Mouse (Mus musculus) kidney, postnatal 0 days (tissue): ENCODE measurements at regions not wholly inside any gene's neighbourhood (a gene's known extent, or its start where the extent isn't known, plus 50 kb on each side); places are given as distances from the start of the nearest gene placed in this dataset.
A peak's percentile ranks its signal among the peaks of the same experiment; 100 is the strongest.

Source experiments
- ATAC-seq: fragments of 200-750 bp; cut with Nextera tagmentation; replicated peaks from 2 replicates; pipeline ENCODE4 v1.8.0; 2017; ENCODE audit warnings: low read depth, moderate number of reproducible peaks, moderate TSS enrichment, moderate library complexity; ENCODE audit not compliant: low FRiP score
- DNase-seq: peaks from one replicate; pipeline ENCODE4 v3.0.0-alpha.2; 2016; ENCODE audit warnings: low spot score
- H3K27ac ChIP-seq: fragments of 300-500 bp; sonication (generic); 2 replicates; pipeline ENCODE4 v1.5.1; 2014; ENCODE audit warnings: mild to moderate bottlenecking
- H3K27me3 ChIP-seq: fragments of 300-500 bp; sonication (generic); 2 replicates; pipeline ENCODE4 v1.6.1; 2014; ENCODE audit warnings: low read length, mixed read lengths; ENCODE audit not compliant: insufficient read depth
- H3K36me3 ChIP-seq: fragments of 300-500 bp; sonication (generic); 2 replicates; pipeline ENCODE4 v1.6.1; 2014; ENCODE audit warnings: low read length, mixed read lengths; ENCODE audit not compliant: insufficient read depth
- H3K4me1 ChIP-seq: fragments of 300-500 bp; sonication (generic); replicated peaks from 2 replicates; pipeline ENCODE4 v1.6.1; 2014; ENCODE audit warnings: antibody characterized with exemption, low read length, mixed read lengths; ENCODE audit not compliant: insufficient read depth
- H3K4me2 ChIP-seq: fragments of 300-500 bp; sonication (generic); 2 replicates; pipeline ENCODE4 v1.6.1; 2014; ENCODE audit warnings: mild to moderate bottlenecking, low read length, moderate library complexity, mixed read lengths
- H3K4me3 ChIP-seq: fragments of 300-500 bp; sonication (generic); replicated peaks from 2 replicates; pipeline ENCODE4 v1.5.1; 2014; ENCODE audit warnings: low read depth, low read length
- H3K9ac ChIP-seq: fragments of 300-500 bp; sonication (generic); 2 replicates; pipeline ENCODE4 v1.6.1; 2014; ENCODE audit warnings: low read depth, low read length
- H3K9me3 ChIP-seq: fragments of 300-500 bp; sonication (generic); replicated peaks from 2 replicates; pipeline ENCODE4 v1.6.1; 2016; ENCODE audit warnings: low read length, inconsistent platforms, mixed read lengths
- CTCF ChIP-seq: IDR thresholded peaks from 2 replicates; pipeline ENCODE4 v1.5.1; 2016; ENCODE audit warnings: antibody characterized with exemption, low read depth, mild to moderate bottlenecking, moderate library complexity
- WGBS: fragments of 180-500 bp; shearing (Covaris S2); extraction: QIAGEN DNeasy Blood & Tissue Kit; methylation state at CpG from one replicate; pipeline ENCODE4 v1.1.7; 2014; 5-methylcytosine and 5-hydroxymethylcytosine counted together

DNA sequence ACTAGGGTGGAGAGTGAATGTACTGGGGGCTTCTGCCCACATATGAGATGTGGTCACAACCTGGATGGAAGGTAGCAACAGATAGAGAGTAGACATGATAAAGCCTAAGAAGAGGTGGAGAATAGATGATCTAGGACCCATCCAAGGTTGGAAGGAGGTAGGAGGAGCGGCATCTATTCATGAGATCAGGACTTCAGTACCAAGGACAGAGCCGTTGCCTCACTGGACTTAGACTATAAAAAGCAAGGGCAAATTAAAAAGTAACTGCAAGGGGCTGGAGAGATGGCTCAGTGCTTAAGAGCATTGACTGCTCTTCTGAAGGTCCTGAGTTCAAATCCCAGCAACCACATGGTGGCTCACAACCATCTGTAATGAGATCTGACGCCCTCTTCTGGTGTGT lies 316.7 kb upstream of the Chd6 start:
- Histone ChIP-seq H3K4me1 (no peaks in the 10 kb centered on the region), H3K4me3 (no peak overlapping the region), H3K36me3 (no peaks in the 10 kb centered on the region), H3K4me2 (no peak overlapping the region), H3K27me3 (no peaks in the 10 kb centered on the region), H3K9me3 (no peaks in the 10 kb centered on the region), H3K27ac (no peak overlapping the region), H3K9ac (no peak overlapping the region)
- peak; percentile 71 for DNase-seq
- no peak for ATAC-seq
- 40% methylated on average over 3 of the region's 3 CpGs for WGBS
- no peak for TF ChIP-seq CTCF

DNA sequence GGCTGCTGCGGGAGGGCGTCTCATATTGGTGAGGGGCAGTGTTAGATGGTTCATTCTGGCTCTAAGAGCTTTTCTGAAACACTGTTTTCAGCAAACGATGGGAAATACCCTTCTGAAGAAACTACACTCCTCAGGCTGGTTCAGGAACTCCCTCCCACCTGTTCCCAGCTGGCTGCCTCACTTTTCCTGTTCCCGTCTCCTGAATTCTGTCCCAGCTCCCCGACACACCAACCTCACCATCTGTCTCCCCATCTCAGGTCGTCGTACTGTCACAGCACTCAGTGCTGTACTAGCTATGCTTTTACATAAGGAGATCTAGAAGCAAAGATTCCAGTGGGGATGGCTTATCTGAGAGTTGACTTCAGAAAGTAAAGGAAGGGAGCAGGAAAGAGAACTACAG lies 309.2 kb upstream of the Chd6 start:
- Histone ChIP-seq H3K4me1 (no peaks in the 10 kb centered on the region), H3K27me3 (no peaks in the 10 kb centered on the region), H3K4me3 (no peak overlapping the region), H3K36me3 (no peaks in the 10 kb centered on the region), H3K9me3 (no peaks in the 10 kb centered on the region), H3K9ac (no peak overlapping the region), H3K4me2 (no peak overlapping the region), H3K27ac (no peak overlapping the region)
- TF ChIP-seq CTCF = no peak
- no peak for DNase-seq
- WGBS = 76% methylated on average over 7 of the region's 7 CpGs
- ATAC-seq = no peak

DNA sequence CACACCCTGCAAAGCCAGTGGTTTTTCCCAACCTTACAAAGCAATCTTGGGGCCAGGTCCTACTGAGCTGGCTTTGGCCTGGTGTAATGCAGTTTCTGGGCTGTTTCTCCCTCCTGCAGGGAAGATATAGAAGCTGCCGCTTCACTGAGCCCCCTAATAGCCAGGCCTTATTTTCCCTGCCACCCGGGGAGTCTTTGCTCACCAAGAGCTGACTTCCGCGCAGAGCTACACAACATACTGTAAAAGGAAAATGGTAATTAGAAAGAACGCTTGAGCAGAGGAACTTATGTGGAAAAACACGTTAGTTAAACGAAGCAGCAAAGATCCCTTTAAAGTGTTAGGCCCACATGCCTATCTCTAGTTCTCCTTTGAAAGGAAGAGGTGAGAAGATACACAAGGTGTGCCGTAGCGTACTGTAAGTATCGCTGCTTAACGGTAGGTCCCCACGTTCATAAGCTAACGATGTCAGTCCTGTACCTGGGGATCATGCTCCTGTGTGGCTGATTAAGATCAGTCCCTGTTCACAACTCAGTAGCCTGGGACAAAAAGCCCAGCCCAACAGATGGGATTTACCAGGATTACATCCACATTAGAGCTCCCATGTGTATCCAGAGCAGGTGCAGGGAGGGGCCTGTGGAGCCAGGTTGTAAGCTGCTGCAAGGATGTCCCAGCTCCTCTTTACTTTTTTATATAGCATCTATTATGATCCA lies 307.5 kb upstream of the Chd6 start:
- H3K4me3 ChIP-seq = no peak overlapping the region
- 75% methylated on average over 13 of the region's 13 CpGs for WGBS
- H3K27ac ChIP-seq = no peak overlapping the region
- H3K4me1 ChIP-seq = no peaks in the 10 kb centered on the region
- H3K27me3 ChIP-seq = no peaks in the 10 kb centered on the region
- no peak for ATAC-seq
- no peak overlapping the region for H3K4me2 ChIP-seq
- TF ChIP-seq CTCF = no peak
- no peaks in the 10 kb centered on the region for H3K36me3 ChIP-seq
- H3K9ac ChIP-seq = no peak overlapping the region
- H3K9me3 ChIP-seq = no peaks in the 10 kb centered on the region
- no peak for DNase-seq

DNA sequence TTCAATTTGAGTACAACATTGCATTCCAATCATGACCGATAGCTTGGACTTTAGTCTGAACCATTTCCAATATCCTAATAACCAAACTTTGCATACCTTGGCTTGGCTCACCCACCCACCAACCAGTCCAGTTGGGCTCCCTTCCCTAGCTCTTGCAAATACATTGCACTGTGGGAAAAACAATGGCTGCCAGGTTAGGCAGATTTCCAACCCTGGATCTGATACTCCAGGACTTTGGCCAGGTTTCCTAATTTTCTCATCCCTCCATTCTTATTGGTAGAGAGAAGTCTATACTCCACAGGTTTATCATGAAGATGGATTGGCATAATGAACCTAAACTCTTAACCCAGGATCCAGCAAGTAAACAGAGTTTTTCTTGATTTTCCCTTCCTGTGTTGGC lies 299.4 kb upstream of the Chd6 start:
- ATAC-seq (no peak), DNase-seq (no peak)
- 95% methylated on average over 1 of the region's 1 CpGs for WGBS
- H3K27ac ChIP-seq = no peak overlapping the region
- H3K4me2 ChIP-seq = no peak overlapping the region
- H3K4me3 ChIP-seq = no peak overlapping the region
- no peaks in the 10 kb centered on the region for H3K36me3 ChIP-seq
- H3K27me3 ChIP-seq = no peaks in the 10 kb centered on the region
- H3K9me3 ChIP-seq = no peaks in the 10 kb centered on the region
- TF ChIP-seq CTCF = no peak
- H3K4me1 ChIP-seq = no peaks in the 10 kb centered on the region
- H3K9ac ChIP-seq = no peak overlapping the region

DNA sequence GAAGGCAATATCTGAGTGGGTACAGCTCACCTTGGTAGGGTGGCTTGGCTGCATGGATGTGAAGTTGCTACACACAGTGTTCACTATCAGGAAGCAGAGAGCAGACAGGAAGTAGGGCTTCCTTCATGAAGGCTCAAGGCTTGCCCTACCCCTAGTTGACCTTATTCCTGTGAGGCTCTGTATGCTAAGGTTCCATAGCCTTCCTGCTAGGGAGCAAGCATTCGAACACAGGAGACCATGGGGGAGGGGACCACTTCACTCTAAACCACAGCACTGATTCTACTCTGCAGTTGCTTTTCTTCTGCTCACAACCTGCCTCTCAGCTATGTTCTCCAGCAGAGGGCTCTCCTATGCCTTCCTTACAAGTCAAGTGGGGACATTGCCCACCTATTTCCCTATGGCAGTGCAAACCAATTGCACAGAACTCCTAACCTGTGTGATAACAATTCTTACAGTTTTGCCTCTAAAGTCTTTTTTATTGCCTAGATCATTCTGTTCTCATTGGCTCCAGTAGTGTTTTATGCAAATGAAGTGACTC lies 297.0 kb upstream of the Chd6 start:
- no peak overlapping the region for H3K4me3 ChIP-seq
- H3K9ac ChIP-seq = no peak overlapping the region
- peak; percentile 48; the same call in 1 of the 2 replicates for TF ChIP-seq CTCF
- H3K9me3 ChIP-seq = no peaks in the 10 kb centered on the region
- no peak for ATAC-seq
- no peak overlapping the region for H3K4me2 ChIP-seq
- no peaks in the 10 kb centered on the region for H3K27me3 ChIP-seq
- WGBS = 36% methylated on average over 1 of the region's 1 CpGs
- H3K27ac ChIP-seq = no peak overlapping the region
- no peaks in the 10 kb centered on the region for H3K36me3 ChIP-seq
- DNase-seq = no peak
- H3K4me1 ChIP-seq = no peaks in the 10 kb centered on the region

DNA sequence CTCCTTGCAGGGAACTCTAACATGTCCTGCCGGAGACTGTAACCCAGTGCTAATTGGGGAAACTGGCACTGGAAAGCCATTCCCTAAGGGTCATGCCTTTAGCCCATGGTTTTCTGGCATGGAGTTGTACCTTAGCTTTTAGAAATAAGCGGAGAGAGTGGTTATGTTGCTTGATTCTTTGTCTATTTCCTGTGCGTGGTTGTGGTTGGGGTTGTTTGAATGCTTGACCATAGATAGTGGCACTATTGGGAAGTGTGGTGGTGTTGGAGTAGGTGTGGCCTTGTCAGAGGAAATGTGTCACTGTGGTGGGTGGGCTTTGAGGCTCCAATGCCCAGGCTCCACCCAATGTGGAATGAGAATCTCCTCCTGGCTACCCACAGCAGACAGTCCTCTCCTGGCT lies 289.2 kb upstream of the Chd6 start:
- no peaks in the 10 kb centered on the region for H3K36me3 ChIP-seq
- DNase-seq (no peak), ATAC-seq (no peak)
- H3K4me1 ChIP-seq = no peaks in the 10 kb centered on the region
- H3K4me3 ChIP-seq = no peak overlapping the region
- no peaks in the 10 kb centered on the region for H3K27me3 ChIP-seq
- no peak overlapping the region for H3K4me2 ChIP-seq
- no peak for TF ChIP-seq CTCF
- no peak overlapping the region for H3K9ac ChIP-seq
- H3K9me3 ChIP-seq = no peaks in the 10 kb centered on the region
- H3K27ac ChIP-seq = no peak overlapping the region
- WGBS = 91% methylated on average over 3 of the region's 3 CpGs
